Mouse (Mus musculus): ENCODE measurements around the gene Abhd5. TPM values are rescaled to one million over a fixed set of nuclear protein-coding genes. Genes with fewer than 3 reads are reported as not detected.

The Abhd5 gene
- polyA plus RNA-seq, 1 experiment from 2014 or later, result 21.1 TPM

- no peaks in the 10 kb centered on the region for H3K9me3 ChIP-seq
- no peak for DNase-seq (ENCODE audit: extremely low spot score, low spot score)
- 1% methylated on average over 30 of the region's 30 CpGs for WGBS
- peaks cover 15% of the 10 kb centered on the region for H3K4me1 ChIP-seq
- peak overlapping the region; percentile 69 for H3K4me3 ChIP-seq
- no peaks in the 10 kb centered on the region for H3K36me3 ChIP-seq (replicated peaks)
- H3K27me3 ChIP-seq (ENCODE audit: poor library complexity, severe bottlenecking), result peaks cover 30% of the 10 kb centered on the region
- H3K27ac ChIP-seq, result peak overlapping the region; percentile 88
These were observed 601 bp downstream of the Abhd5 start for GRCm38 (mm10) chr9:122352025-122352392.

DNA sequence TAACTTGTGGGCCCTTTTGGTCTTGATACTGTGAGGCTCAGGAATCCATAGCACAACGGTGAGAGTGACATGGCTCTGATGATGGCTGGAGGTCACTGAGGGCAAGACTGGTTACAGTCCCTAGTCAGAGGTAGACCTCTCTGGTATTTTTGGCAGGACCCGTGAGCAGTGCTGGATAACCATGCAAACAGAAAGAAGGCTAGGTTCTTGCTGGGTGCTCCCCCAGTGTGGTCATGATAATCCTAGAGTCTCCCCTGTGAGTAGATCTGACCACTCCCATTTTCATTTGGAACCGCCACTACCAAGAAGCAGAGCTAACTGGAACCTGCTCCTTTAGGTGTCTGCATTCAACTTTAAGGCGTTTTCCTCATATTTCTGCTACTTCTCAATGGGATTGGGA lies 1.5 kb downstream of the Abhd5 start:
- Histone ChIP-seq H3K27ac (no peak overlapping the region), H3K27me3 (ENCODE audit: poor library complexity, severe bottlenecking) (peaks cover 30% of the 10 kb centered on the region), H3K36me3 (replicated peaks) (no peaks in the 10 kb centered on the region), H3K9me3 (no peaks in the 10 kb centered on the region), H3K4me3 (no peak overlapping the region), H3K4me1 (peaks cover 15% of the 10 kb centered on the region)
- DNase-seq (ENCODE audit: extremely low spot score, low spot score), result no peak
- WGBS, result 83% methylated on average over 4 of the region's 4 CpGs

GRCm38 (mm10) chr9:122354240-122354639 lies 2.8 kb downstream of the Abhd5 start:
- Histone ChIP-seq H3K9me3 (no peaks in the 10 kb centered on the region), H3K27ac (no peak overlapping the region), H3K27me3 (ENCODE audit: poor library complexity, severe bottlenecking) (peaks cover 30% of the 10 kb centered on the region), H3K4me3 (no peak overlapping the region), H3K36me3 (replicated peaks) (no peaks in the 10 kb centered on the region), H3K4me1 (peaks cover 15% of the 10 kb centered on the region)
- no peak for DNase-seq (ENCODE audit: extremely low spot score, low spot score)
- 87% methylated on average over 3 of the region's 3 CpGs for WGBS

GRCm38 (mm10) chr9:122357073-122357472 lies 5.7 kb downstream of the Abhd5 start:
- H3K4me3 ChIP-seq, result no peak overlapping the region
- no peak for DNase-seq (ENCODE audit: extremely low spot score, low spot score)
- H3K27ac ChIP-seq, result no peak overlapping the region
- H3K9me3 ChIP-seq, result peaks cover 5% of the 10 kb centered on the region; the same call in 1 of the 2 replicates
- H3K27me3 ChIP-seq (ENCODE audit: poor library complexity, severe bottlenecking), result peaks cover 16% of the 10 kb centered on the region
- H3K36me3 ChIP-seq (replicated peaks), result no peaks in the 10 kb centered on the region
- H3K4me1 ChIP-seq, result peaks cover 1% of the 10 kb centered on the region
- WGBS, result 100% methylated on average over 1 of the region's 1 CpGs

DNA sequence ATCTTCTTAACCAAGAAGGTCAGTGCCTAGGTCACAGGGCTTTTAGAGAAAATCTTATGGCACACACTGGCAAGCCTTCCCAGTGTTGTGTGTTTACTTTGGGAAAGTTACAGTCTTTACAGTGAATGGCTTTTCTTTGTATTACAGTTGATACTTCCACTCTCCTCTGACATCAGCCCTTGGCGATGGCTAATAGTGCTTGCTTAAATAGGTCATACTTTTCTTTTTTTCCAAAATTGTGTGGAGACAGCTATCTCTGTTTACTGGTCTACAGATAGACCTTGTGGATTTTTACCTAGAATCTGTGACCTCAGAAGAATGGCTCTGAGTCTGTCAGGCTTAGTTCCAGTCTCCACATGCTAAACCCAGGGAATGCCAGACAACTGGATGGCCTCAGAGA lies 6.2 kb downstream of the Abhd5 start:
- peaks cover 14% of the 10 kb centered on the region for H3K27me3 ChIP-seq (ENCODE audit: poor library complexity, severe bottlenecking)
- no peaks in the 10 kb centered on the region for H3K36me3 ChIP-seq (replicated peaks)
- H3K9me3 ChIP-seq, result peaks cover 5% of the 10 kb centered on the region; the same call in 1 of the 2 replicates
- DNase-seq (ENCODE audit: extremely low spot score, low spot score), result no peak
- H3K27ac ChIP-seq, result no peak overlapping the region
- H3K4me1 ChIP-seq, result no peaks in the 10 kb centered on the region
- H3K4me3 ChIP-seq, result no peak overlapping the region
- WGBS, result 100% methylated on average over 1 of the region's 1 CpGs

DNA sequence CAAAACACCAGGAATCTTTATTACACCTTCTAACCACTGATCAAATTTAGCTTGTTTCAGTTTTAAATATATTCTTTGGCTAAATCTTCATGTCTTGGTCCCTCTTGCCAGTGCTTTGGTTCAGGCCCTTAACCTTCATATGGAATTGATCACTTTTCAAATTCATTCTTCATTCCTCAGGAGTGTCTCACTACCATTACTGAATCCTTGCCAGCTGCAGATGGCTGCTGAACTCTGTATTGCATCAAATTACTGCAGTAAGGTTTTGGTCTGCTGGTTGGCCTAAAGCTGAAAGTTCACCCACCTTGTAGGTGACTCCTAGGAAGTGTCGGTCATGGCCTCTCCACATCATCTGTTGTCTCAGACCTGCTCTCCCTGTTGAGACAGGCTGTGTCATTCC lies 12.8 kb downstream of the Abhd5 start:
- H3K9me3 ChIP-seq, result peaks cover 5% of the 10 kb centered on the region; the same call in 1 of the 2 replicates
- WGBS, result 97% methylated on average over 1 of the region's 1 CpGs
- H3K4me1 ChIP-seq, result no peaks in the 10 kb centered on the region
- H3K27ac ChIP-seq, result no peak overlapping the region
- no peaks in the 10 kb centered on the region for H3K36me3 ChIP-seq (replicated peaks)
- H3K4me3 ChIP-seq, result no peak overlapping the region
- no peak for DNase-seq (ENCODE audit: extremely low spot score, low spot score)
- no peaks in the 10 kb centered on the region for H3K27me3 ChIP-seq (ENCODE audit: poor library complexity, severe bottlenecking)

DNA sequence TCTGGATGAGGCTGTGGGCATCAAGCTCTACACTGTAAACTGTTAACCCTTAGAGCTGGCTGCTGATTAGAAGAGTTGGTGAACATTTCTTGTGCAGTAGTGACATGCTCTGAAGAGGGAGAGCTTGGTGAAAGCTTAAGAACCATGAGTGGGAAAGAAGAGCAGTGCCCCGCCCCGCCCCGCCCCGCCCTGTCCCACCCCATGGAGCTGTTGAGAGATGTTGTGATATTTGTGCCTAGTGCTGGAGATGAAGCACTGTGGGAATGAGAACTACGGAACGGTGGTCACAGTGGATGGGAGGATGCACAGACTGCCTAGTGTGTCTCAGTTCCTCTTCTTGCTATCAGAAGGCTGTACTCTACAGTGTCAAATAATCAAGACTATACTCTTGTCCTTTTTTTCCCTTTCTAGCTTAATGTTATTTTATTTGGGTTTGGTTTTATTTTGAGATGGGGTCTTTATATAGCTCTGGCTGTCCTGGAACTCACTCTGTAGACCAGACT lies 18.9 kb downstream of the Abhd5 start:
- WGBS, result 91% methylated on average over 6 of the region's 6 CpGs
- DNase-seq (ENCODE audit: extremely low spot score, low spot score), result no peak
- Histone ChIP-seq H3K27me3 (ENCODE audit: poor library complexity, severe bottlenecking) (no peaks in the 10 kb centered on the region), H3K4me1 (peaks cover 6% of the 10 kb centered on the region; the same call in 1 of the 2 replicates), H3K9me3 (no peaks in the 10 kb centered on the region), H3K27ac (no peak overlapping the region), H3K4me3 (no peak overlapping the region), H3K36me3 (replicated peaks) (no peaks in the 10 kb centered on the region)

GRCm38 (mm10) chr9:122372506-122372905 lies 21.1 kb downstream of the Abhd5 start:
- H3K4me1 ChIP-seq, result peaks cover 6% of the 10 kb centered on the region; the same call in 1 of the 2 replicates
- H3K4me3 ChIP-seq, result no peak overlapping the region
- no peaks in the 10 kb centered on the region for H3K36me3 ChIP-seq (replicated peaks)
- no peak for DNase-seq (ENCODE audit: extremely low spot score, low spot score)
- H3K27me3 ChIP-seq (ENCODE audit: poor library complexity, severe bottlenecking), result no peaks in the 10 kb centered on the region
- H3K27ac ChIP-seq, result no peak overlapping the region
- WGBS, result 51% methylated on average over 4 of the region's 4 CpGs
- H3K9me3 ChIP-seq, result no peaks in the 10 kb centered on the region

DNA sequence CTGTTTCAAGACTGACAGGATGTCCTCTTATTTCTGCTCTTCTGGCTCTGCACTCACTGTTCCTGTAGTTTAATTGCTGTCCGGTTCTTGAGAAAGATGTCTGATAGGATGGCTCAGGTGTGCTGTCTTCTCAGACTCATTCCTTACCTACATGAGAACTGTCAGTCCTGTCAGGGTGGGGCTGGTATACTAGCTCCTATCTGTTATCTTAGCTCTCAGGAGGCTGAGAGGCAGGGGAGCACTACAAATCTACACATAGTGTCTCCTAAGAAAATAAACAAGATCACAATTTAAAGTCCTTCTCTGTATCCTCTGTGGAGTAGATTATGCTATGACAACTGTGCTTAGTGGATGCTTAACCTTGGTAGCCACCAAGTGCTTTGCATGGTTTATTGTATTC lies 21.6 kb downstream of the Abhd5 start:
- no peak overlapping the region for H3K27ac ChIP-seq
- H3K9me3 ChIP-seq, result no peaks in the 10 kb centered on the region
- peaks cover 6% of the 10 kb centered on the region; the same call in 1 of the 2 replicates for H3K4me1 ChIP-seq
- no peaks in the 10 kb centered on the region for H3K36me3 ChIP-seq (replicated peaks)
- no peak overlapping the region for H3K4me3 ChIP-seq
- H3K27me3 ChIP-seq (ENCODE audit: poor library complexity, severe bottlenecking), result no peaks in the 10 kb centered on the region
- DNase-seq (ENCODE audit: extremely low spot score, low spot score), result no peak
- WGBS, result 84% methylated on average over 1 of the region's 1 CpGs

DNA sequence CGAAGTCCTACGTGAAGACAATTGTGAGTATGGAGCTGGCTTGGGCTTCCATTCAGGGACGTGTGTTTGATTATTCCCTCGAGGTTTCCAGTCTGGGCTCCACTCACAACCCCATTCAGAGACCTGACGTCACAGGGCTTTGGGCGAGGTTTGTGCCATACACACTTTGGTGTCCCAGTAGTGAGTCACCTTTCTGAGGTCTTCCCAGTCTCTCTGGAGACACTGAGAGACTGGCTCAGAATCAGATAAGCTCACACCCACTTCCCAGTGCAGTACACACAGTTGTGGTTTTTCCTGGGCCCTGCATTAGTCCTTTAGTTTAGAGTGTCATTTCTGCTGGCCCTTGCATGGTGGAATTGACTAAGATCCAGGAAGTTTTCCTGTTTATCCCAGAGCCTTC lies 27.6 kb downstream of the Abhd5 start:
- Histone ChIP-seq H3K9me3 (no peaks in the 10 kb centered on the region), H3K36me3 (replicated peaks) (peaks cover 9% of the 10 kb centered on the region; the same call in 1 of the 2 replicates), H3K27me3 (ENCODE audit: poor library complexity, severe bottlenecking) (peaks cover 14% of the 10 kb centered on the region; the same call in 1 of the 2 replicates), H3K4me1 (peaks cover 8% of the 10 kb centered on the region; the same call in 1 of the 2 replicates), H3K4me3 (no peak overlapping the region), H3K27ac (no peak overlapping the region)
- DNase-seq (ENCODE audit: extremely low spot score, low spot score), result no peak
- 95% methylated on average over 6 of the region's 6 CpGs for WGBS

DNA sequence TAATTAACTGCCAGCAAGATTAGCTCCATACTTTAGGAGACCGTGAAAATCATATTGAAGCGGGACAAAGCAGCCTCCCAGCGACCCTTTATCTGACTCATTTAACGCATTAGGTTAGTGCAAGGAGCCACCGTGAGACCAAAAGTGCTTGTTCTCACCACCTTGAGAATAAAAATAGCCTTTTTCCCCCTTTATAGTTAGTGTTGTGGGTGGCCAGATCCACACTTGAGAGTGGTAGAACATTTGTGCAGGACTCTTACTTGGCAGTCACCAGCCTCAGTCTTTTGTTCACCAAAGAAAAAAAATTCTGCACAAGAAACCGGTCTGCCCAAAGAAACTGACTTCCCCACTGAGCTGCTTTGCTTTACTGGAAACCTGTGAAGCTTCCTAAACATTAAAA lies 29.6 kb downstream of the Abhd5 start:
- peaks cover 9% of the 10 kb centered on the region; the same call in 1 of the 2 replicates for H3K36me3 ChIP-seq (replicated peaks)
- DNase-seq (ENCODE audit: extremely low spot score, low spot score), result no peak
- no peak overlapping the region for H3K4me3 ChIP-seq
- no peaks in the 10 kb centered on the region for H3K9me3 ChIP-seq
- no peak overlapping the region for H3K27ac ChIP-seq
- WGBS, result 66% methylated on average over 6 of the region's 6 CpGs
- peaks cover 8% of the 10 kb centered on the region; the same call in 1 of the 2 replicates for H3K4me1 ChIP-seq
- peaks cover 16% of the 10 kb centered on the region; the same call in 1 of the 2 replicates for H3K27me3 ChIP-seq (ENCODE audit: poor library complexity, severe bottlenecking)

DNA sequence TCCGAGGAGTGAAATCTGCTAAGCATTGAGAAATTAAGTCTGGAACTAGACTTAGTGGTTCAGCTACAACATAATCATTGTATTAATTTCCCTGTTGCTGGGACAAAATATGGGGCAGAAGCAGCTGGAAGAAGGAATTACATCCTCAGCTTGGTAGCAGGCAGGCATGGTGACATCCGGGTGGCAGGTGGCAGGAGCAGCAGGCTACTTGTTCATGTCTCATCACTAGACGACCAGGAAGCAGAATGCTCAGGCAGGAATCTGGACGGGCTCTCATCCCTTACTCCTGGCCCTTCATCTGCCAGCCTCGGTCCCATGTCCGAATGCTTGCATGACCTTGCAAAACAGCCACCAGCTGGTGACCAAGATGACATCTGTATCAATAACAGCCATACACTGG lies 30.6 kb downstream of the Abhd5 start:
- no peaks in the 10 kb centered on the region for H3K9me3 ChIP-seq
- H3K27ac ChIP-seq, result no peak overlapping the region
- peaks cover 8% of the 10 kb centered on the region; the same call in 1 of the 2 replicates for H3K4me1 ChIP-seq
- 93% methylated on average over 6 of the region's 6 CpGs for WGBS
- peaks cover 9% of the 10 kb centered on the region; the same call in 1 of the 2 replicates for H3K36me3 ChIP-seq (replicated peaks)
- no peak overlapping the region for H3K4me3 ChIP-seq
- peaks cover 16% of the 10 kb centered on the region; the same call in 1 of the 2 replicates for H3K27me3 ChIP-seq (ENCODE audit: poor library complexity, severe bottlenecking)
- DNase-seq (ENCODE audit: extremely low spot score, low spot score), result no peak

DNA sequence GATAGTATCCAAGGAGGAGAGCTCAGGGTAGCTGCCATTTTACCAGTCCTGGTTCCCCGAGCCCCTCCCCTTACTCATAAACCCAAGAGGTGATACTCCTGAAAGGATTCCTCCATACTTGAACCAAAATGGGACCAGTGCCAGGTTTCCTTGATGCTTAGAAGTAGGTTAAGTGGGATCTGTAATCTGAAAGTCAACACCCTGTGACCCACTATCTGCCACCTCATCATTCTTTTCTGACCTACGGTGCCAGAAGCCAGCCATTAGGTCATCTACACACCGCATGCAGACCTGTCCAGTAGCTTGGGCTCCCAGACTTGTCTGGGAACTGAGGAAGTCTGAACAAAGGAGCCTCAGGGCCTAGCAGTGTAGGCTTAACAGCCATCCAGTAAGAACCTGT lies 34.6 kb downstream of the Abhd5 start:
- Histone ChIP-seq H3K36me3 (replicated peaks) (no peaks in the 10 kb centered on the region), H3K9me3 (no peaks in the 10 kb centered on the region), H3K27me3 (ENCODE audit: poor library complexity, severe bottlenecking) (peaks cover 7% of the 10 kb centered on the region; the same call in 1 of the 2 replicates), H3K27ac (no peak overlapping the region), H3K4me3 (no peak overlapping the region), H3K4me1 (peaks cover 5% of the 10 kb centered on the region; the same call in 1 of the 2 replicates)
- DNase-seq (ENCODE audit: extremely low spot score, low spot score), result no peak
- 92% methylated on average over 3 of the region's 3 CpGs for WGBS

All from forebrain, embryonic 10.5 days (tissue).